Mouse (Mus musculus): ENCODE data around the gene Ulk2.
A peak's percentile ranks its signal among the peaks of the same experiment; 100 is the strongest.
"Not testable (repeated sequence)": the region's sequence is repeated elsewhere in the genome, so short reads cannot be mapped to it uniquely, and the experiment has no call there.

The Ulk2 gene

DNA sequence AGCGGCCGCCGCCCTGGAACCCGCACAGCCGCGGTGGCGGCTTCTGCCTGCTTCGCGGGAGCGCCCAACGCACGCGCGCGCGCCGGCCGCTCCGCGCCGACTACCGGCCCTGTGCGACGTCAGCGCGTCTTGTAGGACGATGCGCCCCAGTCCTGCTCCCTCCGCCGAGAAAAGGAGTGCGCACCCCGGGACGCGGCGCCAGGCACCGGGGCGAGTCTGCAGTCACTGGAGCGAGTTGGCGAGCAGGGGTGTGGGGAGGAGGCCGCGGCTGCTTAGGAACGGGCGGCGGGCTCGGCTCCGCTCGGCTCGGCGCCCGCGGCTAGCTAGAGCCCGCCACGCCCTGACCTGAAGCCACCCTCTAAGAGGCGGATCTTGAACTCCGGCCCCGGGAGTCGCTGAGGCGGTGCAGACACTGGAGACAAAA is at the start of gene Ulk2:
Gene Ulk2 (minus strand): TSS at position 86 of the 424 bp plus-strand sequence.
- DNase-seq (ENCODE audit: low read depth, low spot score) = peak; percentile 84

DNA sequence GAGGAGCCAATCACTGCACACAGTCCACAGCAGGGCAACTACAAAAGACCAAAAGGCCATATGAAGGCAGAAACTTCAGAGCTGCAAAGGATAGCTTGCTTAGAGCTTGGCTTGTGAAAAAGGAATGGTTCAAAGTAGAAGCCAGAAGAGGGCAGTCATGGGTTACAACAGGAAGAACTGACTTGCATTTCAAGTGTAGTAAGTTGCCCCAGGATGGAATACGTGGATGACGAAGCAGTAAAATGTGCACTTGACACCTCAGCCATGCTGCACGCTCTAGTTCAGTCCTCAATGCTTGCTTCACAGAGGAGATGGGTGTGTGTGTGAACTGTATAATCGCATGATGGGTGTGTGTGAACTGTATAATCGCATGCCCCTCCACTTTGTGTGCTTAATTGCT is 27.3 kb upstream of the Ulk2 start:
- DNase-seq (ENCODE audit: low read depth, low spot score) = no peak

DNA sequence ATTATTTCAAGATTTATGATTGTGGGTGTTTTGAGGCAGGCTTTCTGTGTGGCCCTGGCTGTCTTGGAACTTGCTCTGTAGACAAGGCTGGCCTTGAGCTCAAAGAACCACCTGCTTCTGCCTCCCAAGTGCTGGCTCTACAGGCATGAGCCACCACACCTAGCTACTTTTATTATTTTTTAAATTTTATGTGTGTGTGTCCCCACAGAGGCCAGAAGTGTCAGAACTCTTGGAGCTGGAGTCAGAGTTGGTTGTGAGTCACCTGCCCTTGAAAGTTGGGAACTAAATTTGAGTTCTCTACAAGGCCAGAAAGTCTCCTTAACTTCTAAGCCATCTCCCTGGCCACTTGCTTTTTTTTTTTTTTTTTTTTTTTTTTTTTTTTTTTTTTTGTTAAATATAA is 25.0 kb upstream of the Ulk2 start:
- no peak for DNase-seq (ENCODE audit: low read depth, low spot score)

DNA sequence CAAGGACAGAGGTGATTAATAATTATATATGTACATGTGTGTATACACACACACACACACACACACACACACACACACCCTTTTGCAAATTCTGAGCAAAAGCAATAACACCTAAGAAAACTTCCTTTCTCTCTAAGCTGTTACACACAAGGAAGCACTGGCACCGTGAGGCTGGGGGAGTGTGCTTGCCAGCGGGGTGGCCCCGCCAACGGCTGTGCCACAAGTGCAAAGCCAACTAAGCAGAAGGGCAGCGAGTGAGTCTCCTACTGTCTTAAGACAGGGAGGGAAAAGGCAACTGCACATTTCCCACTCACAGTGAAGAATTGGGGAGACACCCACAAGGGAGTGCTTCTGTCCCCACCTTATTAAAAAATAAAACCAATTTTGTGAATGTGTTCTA is 17.0 kb upstream of the Ulk2 start:
- DNase-seq (ENCODE audit: low read depth, low spot score) = no peak

DNA sequence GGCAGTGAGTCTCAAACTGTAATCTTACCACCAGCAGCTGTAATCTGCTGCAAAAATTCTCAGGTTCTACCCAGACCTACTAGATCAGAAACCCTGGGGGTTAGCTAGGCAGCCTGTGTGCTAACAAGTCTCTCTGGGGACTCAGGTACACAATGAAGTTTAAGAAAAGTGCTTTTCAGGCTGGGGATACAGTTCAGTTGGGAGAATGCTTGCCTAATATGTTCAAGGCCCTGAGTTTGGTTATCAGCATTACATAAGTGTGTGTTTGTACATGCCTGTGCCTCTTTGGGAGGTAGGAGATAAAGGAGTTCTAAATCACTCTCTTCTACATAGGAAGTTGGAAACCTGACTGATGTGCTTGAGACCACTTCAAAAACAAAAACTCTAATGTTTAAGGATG is 12.0 kb upstream of the Ulk2 start:
- DNase-seq (ENCODE audit: low read depth, low spot score) = no peak

DNA sequence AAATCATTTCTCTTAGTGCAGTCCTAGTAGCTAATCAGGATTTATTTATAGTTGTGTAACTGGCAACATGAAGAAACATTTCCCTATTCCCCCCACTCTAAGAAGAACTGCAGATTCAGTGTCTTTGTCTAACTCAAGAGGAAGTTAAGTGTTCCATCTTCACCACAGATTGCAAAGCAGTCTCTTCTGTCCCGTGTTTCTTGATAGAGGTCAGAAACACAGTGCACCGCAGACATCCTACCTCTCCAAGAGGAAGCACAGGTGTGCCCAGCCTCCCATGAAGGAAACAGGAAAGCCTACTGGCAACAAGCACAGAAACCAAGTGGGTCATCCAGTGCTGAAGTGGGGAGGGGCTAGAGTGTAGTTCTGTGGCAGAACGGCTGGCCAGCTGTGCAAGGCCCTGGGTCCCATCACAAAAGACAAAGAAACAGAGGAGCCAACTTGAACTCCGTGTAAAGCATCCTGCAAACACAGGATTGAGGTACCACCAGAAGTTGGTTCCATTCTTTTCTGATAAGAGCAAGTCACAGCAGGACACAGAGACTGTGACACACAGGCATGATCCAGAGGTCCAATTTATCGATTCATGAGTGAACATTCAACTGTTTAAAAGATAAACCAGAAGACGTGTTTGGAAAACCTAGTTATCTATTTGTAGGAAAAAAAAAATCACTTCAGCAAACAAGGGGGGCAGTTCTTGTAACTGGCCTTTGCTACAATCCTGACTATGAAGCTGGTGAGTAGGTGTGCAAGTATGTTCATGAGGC is 7.1 kb upstream of the Ulk2 start:
- no peak for DNase-seq (ENCODE audit: low read depth, low spot score)

DNA sequence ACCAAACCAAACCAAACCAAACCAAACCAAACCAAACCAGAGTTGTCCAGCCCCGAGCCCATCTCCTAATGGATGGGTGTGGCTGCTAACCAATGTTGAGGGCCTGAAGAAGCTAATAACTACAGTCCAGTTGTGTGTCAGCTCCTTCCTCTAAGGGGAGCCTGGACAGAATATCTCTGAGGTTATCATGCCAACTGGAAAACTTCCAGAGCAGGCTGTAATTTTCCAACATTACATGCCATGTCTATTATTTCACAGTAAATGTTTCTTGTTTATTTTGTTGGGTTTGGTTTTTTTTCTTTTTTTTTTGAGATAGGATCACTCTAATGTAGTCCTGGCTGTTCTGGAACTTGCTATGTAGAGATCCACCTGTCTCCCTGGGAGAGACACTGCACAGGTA is 4.4 kb upstream of the Ulk2 start:
- DNase-seq (ENCODE audit: low read depth, low spot score) = no peak

DNA sequence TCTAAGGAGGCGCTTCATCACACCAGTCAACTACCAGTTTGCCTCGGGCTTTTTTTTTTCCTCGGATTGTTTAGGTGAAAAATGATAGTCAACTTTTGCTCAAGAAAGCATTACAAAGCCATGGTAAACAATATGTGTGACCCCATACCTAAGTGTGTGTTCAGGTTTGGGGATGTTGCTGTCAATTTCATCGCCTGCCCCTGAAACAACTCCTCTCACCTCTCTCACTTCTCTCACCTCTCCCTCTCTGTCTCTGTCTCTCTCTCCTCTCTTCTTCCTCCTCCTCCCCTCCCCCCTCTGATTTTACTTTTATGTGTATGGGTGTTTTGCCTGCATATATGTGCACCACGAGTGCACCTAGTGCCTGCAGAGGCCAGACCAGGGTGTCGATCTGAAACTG is 666 bp upstream of the Ulk2 start:
- DNase-seq (ENCODE audit: low read depth, low spot score) = no peak

DNA sequence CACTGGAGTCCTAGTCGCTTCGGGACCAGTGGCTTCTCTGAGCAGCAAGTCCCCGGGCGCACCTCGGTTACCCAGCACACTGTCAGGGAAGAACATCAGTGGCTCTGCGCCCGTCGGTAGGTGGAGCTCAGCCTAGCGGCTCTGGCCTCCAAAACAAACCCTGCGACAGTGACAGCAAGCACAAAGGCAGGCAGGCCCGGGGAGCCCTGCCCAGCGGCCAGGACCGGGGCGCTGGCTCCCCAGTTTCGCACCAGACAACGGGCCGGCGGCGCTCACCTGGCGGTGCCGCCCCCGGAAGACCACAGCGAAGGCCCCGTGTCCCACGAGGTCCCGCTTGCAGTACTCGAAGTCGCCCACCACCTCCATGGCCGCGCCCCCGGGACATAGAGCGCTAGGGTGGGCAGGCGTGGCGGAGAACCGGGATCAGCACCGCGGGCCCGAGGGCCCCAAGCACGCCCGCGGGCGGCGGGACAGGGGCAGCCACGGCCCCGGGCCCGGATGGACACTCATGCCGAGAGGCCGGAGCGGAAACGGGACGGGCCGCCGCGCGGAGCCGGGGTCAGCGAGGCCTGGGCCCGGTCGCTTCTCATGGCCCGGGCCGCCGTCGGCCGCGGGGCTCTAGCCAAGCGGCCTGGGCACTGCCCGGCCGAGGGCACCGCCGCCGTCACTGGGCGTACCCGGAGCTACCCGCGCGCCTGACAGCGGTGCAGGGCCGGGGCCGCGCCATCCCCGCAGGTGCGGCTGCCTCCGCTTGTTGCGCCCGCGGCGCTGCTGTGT is 474 bp downstream of the Ulk2 start:
- peak; percentile 53 for DNase-seq (ENCODE audit: low read depth, low spot score)

DNA sequence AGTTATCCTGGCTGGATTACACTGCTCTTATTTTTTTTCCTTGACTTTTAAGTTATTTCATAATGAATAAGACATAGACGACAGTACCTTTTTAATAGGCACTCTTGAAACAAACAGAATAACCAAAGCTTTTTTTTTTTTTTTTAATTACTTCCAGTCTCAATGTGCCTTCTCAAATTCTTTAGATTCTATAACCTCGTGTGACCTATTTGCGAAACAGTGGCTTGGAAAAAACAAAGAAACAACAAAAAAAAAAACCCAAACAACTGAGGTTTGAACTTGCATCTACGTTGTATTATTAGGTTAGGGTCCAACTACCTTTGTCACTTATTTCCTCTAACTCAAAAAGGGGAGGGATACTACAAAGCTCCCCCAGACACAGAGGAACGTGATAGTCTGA is 1.2 kb downstream of the Ulk2 start:
- DNase-seq (ENCODE audit: low read depth, low spot score) = no peak

DNA sequence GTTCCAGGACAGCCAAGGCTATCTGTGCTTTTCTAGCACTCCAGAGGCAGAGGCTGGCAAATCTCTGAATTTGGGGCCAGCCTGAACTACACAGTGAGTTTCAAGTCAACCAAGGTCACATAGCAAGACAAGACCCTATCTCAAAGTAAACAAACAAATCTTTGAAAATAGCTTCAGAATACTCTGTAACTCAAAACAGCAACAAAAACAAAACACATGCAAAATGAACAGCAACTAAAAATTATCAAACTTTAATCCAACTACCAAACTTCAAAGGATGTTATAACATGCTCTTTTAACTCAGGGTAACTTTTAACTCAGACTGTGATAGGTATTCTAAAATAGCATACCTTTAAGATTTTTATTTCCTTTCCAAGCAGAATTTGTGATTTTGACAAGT is 2.0 kb downstream of the Ulk2 start:
- no peak for DNase-seq (ENCODE audit: low read depth, low spot score)

DNA sequence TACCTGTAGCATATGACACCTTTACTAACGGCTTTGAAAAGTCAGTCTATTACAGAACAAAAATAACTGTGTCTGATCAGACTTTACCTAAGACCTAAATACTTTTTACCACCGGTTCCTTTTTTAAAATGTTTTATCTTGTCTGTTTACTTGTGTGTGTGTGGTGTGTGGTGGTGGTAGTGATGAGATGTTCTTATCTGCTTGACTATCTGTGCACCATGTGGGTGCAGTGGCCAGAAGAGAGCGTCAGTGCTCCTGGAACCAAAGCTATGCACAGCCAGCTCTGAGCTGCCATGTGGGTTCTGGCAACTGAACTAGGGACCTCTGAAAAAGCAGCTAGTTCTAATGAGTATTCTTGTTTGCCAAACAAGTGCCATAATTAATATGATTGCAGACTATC is 3.7 kb downstream of the Ulk2 start:
- no peak for DNase-seq (ENCODE audit: low read depth, low spot score)

DNA sequence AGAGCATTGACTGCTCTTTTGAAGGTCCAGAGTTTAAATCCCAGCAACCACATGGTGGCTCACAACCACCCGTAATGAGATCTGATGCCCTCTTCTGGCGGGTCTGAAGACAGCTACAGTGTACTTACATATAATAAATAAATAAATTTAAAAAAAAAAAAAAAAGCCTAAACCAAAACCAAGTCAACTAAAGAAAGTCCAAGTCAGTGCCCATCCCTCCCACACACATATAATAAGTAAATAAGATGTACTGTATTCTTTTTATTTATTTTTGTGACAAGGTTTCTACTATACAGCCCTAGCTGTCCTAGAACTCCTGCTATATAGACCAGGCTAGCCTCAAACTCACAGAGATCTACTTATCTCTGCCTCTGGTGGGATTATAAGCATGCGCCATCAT is 14.2 kb downstream of the Ulk2 start:
- DNase-seq (ENCODE audit: low read depth, low spot score) = not testable (repeated sequence)

DNA sequence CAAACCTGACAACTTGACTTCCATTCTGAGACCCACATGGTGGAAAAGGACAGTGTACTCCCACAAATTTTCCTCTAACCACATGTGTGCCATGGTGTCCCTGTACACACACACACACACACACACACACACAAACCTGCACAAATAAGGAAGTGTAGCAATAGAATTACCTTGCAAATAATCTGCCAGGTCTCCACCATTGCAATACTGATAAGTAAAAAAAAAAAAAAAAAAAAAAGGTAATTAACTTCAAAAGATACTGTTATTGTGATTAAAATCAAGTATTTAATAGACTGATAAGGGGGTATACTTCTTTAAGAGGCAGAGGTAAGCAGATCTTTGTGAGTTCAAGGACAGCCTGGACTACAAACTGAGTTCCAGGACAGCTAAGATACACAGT is 14.9 kb downstream of the Ulk2 start:
- DNase-seq (ENCODE audit: low read depth, low spot score) = no peak

DNA sequence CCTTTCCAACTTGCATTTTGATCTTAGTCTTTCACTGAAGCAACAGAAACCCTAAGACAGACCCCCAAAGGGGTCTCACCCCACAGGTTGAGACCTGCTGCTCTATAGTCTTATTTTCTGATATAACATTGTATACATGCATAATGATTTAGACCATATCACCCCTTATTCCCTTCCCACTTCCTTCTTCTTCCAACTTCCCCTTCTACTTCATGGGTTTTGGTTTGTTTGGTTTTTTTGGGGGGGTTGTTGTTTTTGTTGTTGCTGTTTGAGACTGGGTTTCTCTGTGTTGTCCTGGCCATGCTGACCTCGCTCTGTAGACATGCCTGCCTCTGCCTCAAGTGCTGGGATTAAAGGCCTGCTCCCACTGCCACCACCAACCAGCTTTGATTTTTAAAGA is 15.7 kb downstream of the Ulk2 start:
- no peak for DNase-seq (ENCODE audit: low read depth, low spot score)

DNA sequence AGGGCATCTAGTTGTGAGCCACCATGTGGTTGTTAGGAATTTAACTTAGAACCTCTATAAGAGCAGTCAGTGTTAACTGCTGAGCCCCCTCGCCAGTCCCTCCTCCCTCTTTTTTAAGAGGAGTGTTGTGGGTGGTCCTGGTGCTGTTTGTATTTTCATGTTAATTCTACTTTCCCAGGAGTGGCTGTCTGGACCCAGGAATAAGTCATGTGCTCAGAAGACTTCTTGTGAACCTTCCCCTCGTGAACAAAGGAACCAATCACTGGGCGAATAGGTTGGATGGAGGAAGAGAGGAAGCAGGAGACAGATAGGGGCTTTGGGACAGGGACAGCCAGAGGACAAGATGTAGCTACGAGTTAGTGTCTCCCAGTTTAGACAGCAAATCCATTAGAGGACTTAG is 45.1 kb downstream of the Ulk2 start:
- no peak for DNase-seq (ENCODE audit: low read depth, low spot score)

DNA sequence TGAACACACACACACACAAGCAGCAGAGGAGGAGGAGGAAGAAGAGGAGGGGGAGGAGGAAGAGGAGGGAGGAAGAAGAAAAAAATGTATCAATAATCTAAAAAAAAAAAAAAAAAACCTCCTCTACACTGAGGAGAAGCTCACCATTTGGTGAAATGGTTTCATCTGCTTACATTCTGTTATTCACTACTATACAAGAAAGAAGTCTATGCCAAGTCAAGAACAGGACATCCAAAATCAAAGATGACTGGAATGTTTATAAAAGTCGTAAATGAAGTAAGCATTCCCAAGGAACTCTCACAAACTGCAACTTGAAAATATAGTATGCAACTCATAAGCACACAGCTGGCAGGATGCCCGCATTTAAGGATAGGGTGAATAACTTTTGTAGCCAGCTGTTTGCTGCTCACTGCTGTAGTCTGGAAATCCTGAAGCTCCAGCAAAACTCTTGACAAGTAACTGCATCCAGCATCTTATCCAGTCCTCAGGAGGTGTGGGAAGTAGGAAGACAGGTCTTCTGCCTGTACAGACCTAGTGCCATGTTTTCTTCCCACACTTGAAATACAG is 46.2 kb downstream of the Ulk2 start:
- no peak for DNase-seq (ENCODE audit: low read depth, low spot score)

DNA sequence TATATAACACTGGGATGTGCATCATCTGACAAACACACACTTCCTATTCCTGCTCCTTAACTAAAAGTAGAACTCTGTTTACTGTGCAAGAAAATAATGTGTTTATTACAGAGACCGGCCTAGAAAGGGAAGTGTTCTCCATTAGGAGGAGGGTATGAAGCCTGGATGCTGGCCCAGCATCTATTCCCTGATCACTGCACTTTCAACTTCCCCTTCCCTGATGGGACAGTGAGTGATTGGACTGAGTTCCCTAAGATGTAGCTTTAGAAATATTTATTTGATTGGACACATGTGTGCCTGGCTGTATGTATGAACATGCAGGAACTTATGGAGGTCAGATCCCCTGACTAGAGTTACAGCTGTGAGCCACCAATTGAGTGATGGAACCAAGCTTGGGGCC is 61.4 kb downstream of the Ulk2 start:
- DNase-seq (ENCODE audit: low read depth, low spot score) = no peak

DNA sequence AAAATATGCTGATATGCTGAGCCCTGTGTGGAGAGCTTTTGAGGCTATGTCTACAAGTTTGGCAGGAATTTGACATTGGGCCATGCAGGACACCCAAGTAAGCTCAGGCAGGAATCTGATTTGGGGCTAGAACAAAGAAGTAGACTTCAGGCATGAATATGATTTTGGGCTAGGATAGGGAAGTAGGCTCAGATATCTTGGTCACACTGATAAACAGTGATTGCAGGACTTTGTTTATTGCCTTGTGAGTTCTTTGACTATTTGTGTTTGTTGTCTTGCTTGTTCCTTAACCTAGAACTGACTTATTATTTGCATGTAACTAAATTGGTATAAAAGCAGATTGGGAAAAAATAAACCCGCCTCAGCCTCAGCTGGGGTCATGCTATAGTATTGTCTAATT is 66.3 kb downstream of the Ulk2 start:
- DNase-seq (ENCODE audit: low read depth, low spot score) = no peak

DNA sequence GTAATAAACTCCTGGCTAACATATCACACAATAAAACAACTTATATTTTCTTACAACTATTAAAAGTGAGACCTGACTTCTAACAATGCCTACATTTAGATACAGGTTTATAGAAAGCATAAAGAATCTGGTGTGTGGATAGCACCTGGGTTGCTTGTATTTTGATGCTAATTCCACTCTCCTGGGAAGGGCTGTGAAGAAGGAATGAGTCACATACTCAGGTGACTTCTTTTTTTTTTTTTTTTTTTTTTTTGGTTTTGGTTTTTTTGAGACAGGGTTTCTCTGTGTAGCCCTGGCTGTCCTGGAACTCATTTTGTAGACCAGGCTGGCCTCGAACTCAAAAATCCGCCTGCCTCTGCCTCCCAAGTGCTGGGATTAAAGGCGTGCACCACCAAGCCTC is 72.3 kb downstream of the Ulk2 start:
- not testable (repeated sequence) for DNase-seq (ENCODE audit: low read depth, low spot score)

DNA sequence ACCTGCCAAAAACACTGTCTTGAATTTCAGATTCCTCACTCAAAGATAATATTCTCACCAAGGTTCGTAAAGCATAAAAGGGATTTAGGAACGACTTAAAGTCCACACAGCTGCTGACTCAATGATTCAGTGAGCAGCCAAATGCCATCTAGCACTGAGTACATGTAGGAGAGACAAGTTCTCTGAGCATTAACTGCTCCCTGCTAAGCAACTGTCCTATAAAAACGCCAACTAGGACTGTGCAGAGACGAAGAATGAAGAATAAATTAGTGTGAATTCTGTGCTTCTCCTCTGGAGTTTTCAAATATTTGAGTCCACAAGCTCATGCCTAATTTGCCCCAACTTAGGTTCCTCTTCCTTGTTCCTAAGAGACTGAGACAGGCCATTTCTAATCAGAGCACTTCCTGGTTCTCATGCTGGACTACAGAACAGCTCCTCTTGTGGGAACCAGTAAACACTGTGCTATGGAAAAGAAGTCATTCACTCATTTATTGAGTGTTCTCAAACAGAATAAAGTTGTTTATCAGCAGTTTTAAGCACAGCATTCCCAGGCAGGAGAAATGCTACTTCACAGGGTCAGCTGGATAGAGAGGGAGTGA is 80.2 kb downstream of the Ulk2 start:
- no peak for DNase-seq (ENCODE audit: low read depth, low spot score)

DNA sequence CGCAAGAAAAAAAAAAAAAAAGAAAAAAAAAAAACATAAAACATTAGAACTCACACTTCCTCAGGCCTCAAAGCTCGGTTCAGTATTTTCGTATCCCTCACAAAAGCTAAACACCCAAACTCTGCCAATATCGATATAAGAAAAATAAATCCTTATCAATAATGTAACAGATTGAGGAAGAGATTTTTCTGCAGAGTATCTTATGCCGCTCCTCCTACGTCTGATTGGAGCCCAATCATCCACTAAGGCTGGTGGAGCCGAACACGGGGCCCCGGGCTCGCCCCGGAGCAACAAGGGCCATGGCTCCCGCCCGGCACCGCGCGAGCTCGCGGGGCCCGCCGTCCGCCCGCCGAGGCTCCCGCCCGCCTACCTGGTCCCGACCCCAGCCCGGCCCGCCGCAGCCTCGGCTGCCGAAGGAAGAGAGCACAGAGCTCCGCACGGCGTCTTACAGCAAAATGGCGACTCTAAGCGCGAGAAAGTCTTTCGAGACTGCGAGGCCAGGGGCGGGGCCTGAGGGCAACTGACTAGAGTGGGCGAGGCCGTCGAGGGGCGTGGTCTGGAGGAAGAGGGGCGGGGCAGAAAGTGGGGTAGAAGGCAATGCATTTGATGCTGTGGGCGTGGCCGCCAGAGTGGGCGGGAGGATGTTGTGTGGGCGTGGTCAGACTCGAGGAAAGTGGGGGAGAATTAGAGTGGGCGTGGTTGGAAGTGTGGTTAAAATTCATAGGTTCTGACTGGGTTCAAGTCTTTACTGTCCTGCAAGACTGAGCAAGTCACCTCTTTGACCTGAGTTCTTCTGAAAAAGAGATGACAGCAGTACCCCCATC is 93.1 kb downstream of the Ulk2 start, which contains the start of gene Prpsap2:
Gene Prpsap2 (minus strand): TSS at position 505 of the 824 bp plus-strand sequence.
- peak; percentile 98 for DNase-seq (ENCODE audit: low read depth, low spot score)
